Mouse (Mus musculus) megakaryocyte, adult 5-6 weeks (primary cell): ENCODE measurements at regions not wholly inside any gene's neighbourhood (a gene's known extent, or its start where the extent isn't known, plus 50 kb on each side); places are given as distances from the start of the nearest gene placed in this dataset.
A peak's percentile ranks its signal among the peaks of the same experiment; 100 is the strongest.

Experiments
- ATAC-seq: 2 replicates; pipeline ENCODE4 v1.8.0; 2016; ENCODE audit warnings: mild to moderate bottlenecking, inconsistent platforms; ENCODE audit not compliant: poor library complexity, severe bottlenecking

GRCm38 (mm10) chr17:63003911-63004310 lies 122.8 kb upstream of the Efna5 start:
- no peak for ATAC-seq

- ATAC-seq = peak; percentile 48
Observed at GRCm38 (mm10) chr17:63002729-63003128, 121.6 kb upstream of the Efna5 start.

- ATAC-seq = peak; percentile 37
Observed at GRCm38 (mm10) chr17:63001898-63002297, 120.8 kb upstream of the Efna5 start.

- ATAC-seq = peak; percentile 26; the same call in 1 of the 2 replicates
Observed at GRCm38 (mm10) chr17:62997691-62998090, 116.6 kb upstream of the Efna5 start.

GRCm38 (mm10) chr17:62995316-62995715 lies 114.2 kb upstream of the Efna5 start:
- no peak for ATAC-seq

GRCm38 (mm10) chr17:62992977-62993376 lies 111.9 kb upstream of the Efna5 start:
- peak; percentile 57 for ATAC-seq

- peak; percentile 35; the same call in 1 of the 2 replicates for ATAC-seq
Observed at GRCm38 (mm10) chr17:62986304-62986703, 105.2 kb upstream of the Efna5 start.

- ATAC-seq = no peak
Observed at GRCm38 (mm10) chr17:62980337-62980736, 99.2 kb upstream of the Efna5 start.

GRCm38 (mm10) chr17:62977561-62977960 lies 96.4 kb upstream of the Efna5 start:
- ATAC-seq = no peak

GRCm38 (mm10) chr17:62977136-62977535 lies 96.0 kb upstream of the Efna5 start:
- ATAC-seq = no peak

- no peak for ATAC-seq
Observed at GRCm38 (mm10) chr17:62974627-62975279, 93.6 kb upstream of the Efna5 start.

- ATAC-seq = no peak
Observed at GRCm38 (mm10) chr17:62969025-62969424, 87.9 kb upstream of the Efna5 start.

- ATAC-seq = no peak
Observed at GRCm38 (mm10) chr17:62963824-62964223, 82.7 kb upstream of the Efna5 start.

GRCm38 (mm10) chr17:62962292-62962618 lies 81.1 kb upstream of the Efna5 start:
- ATAC-seq = no peak

- no peak for ATAC-seq
Observed at GRCm38 (mm10) chr17:62961596-62962291, 80.6 kb upstream of the Efna5 start.

- ATAC-seq = no peak
Observed at GRCm38 (mm10) chr17:62959146-62959545, 78.0 kb upstream of the Efna5 start.

- ATAC-seq = no peak
Observed at GRCm38 (mm10) chr17:62947537-62948193, 66.5 kb upstream of the Efna5 start.

GRCm38 (mm10) chr17:62940573-62941252 lies 59.6 kb upstream of the Efna5 start:
- ATAC-seq = no peak

- no peak for ATAC-seq
Observed at GRCm38 (mm10) chr17:62939930-62940572, 58.9 kb upstream of the Efna5 start.

GRCm38 (mm10) chr17:62939171-62939570 lies 58.1 kb upstream of the Efna5 start:
- no peak for ATAC-seq
